Mouse (Mus musculus): ENCODE results near the gene Sf3a3.

- TF ChIP-seq CTCF (IDR thresholded peaks at IDR 0.05; ENCODE audit: low read depth) (no peak), EP300 (optimal IDR thresholded peaks at IDR 0.05) (no peak)
Observed at GRCm38 (mm10) chr4:124772125-124772524, 57.5 kb downstream of the Sf3a3 start.
